Mouse (Mus musculus): ENCODE results near the gene Zbtb46. TPM values are rescaled to one million over a fixed set of nuclear protein-coding genes. Genes with fewer than 3 reads are reported as not detected.

The Zbtb46 gene
- polyA plus RNA-seq, 1 experiment, result 18.4 TPM

DNA sequence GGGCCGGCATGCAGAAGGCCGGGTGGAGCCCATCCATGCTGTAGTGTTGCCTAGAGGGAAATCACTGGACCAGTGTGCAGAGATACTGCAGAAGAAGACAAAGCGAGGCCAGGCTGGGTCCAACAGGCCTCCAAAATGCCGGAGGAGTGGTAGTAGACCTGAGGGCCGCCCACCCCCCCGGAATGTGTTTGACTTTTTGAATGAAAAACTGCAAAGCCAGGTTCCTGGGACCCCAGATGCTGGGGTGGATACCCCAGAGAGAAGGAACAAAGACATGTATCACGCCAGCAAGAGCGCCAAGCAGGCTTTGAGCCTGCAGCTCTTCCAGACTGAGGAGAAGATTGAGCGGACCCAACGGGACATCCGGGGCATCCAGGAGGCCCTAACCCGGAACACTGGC is 79.4 kb downstream of the Zbtb46 start, which contains the start of gene Lime1:
Gene Lime1 (plus strand): TSS at position 301 of the 400 bp plus-strand sequence.
- no peak for DNase-seq (ENCODE audit: low read depth)
- TF ChIP-seq CTCF (IDR thresholded peaks at IDR 0.05; ENCODE audit: borderline replicate concordance, extremely low read depth, insufficient read depth, insufficient read length), result no peak
- TF ChIP-seq POLR2A (IDR thresholded peaks at IDR 0.05; ENCODE audit: borderline replicate concordance, extremely low read depth, insufficient read depth, insufficient read length, poor library complexity, severe bottlenecking), result no peak

DNA sequence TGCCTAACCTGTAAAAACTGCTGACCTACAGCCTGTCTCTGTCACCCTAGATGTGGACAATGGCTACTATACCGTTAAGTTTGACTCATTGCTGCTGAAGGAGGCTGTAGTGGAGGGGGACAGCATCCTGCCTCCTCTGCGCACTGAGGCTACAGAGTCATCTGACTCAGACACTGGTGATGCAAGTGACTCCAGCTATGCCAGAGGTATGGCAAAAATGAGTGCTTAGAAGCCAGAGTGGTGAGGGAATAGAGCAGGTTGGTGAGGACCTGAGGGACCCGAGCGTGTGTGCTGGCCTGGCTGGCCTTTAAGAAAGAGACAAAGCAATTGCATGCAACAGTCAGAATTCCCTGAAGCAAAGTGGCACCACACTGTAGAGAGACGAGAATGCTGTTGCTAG is 80.5 kb downstream of the Zbtb46 start:
- TF ChIP-seq POLR2A (IDR thresholded peaks at IDR 0.05; ENCODE audit: borderline replicate concordance, extremely low read depth, insufficient read depth, insufficient read length, poor library complexity, severe bottlenecking), result no peak
- no peak for TF ChIP-seq CTCF (IDR thresholded peaks at IDR 0.05; ENCODE audit: borderline replicate concordance, extremely low read depth, insufficient read depth, insufficient read length)

DNA sequence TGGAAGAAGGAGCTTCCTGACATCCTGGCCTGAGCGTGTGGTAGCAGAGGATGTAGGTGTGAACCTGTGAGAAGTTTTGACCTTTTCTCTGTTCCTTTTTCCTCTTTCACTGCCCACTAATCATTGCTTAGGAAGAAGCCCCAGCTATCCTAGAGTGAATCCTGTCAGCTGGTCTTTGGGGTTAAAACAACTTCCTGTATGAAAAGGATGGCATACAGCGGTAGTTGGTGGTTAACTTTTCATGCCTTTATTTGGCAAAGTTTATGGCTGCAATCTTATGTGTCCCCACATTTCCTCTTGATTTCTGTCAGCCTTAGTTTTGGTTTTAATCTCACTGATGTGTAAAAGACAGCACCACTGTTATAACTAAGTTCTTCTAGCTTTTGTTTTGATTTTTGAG is 82.0 kb downstream of the Zbtb46 start:
- no peak for TF ChIP-seq CTCF (IDR thresholded peaks at IDR 0.05; ENCODE audit: borderline replicate concordance, extremely low read depth, insufficient read depth, insufficient read length)
- TF ChIP-seq POLR2A (IDR thresholded peaks at IDR 0.05; ENCODE audit: borderline replicate concordance, extremely low read depth, insufficient read depth, insufficient read length, poor library complexity, severe bottlenecking), result no peak
- no peak for DNase-seq (ENCODE audit: low read depth)

More for the DNA sequence above, 80.5 kb downstream of the Zbtb46 start:
- DNase-seq (ENCODE audit: low read depth), result no peak

DNA sequence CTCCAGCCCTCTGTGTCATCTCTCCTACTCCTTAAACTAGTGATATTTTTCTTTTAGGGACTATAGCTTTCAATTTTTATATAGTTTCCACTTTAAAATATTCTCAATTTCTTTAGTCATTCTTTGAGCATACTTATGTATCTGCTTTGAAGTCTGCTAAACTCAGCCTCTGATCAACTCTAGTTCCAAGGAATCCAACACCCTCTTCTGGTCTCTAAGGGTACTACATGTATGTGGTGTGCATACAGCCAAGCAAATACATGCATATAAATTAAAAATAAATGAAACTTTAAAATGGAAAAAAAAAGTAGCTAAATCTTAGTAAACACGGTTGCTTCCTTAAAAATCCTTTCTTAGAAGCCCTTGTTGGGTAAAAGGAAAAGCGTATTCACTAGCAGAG is 83.4 kb downstream of the Zbtb46 start:
- TF ChIP-seq CTCF (IDR thresholded peaks at IDR 0.05; ENCODE audit: borderline replicate concordance, extremely low read depth, insufficient read depth, insufficient read length), result peak; percentile 16; the same call in 1 of the 2 replicates
- no peak for TF ChIP-seq POLR2A (IDR thresholded peaks at IDR 0.05; ENCODE audit: borderline replicate concordance, extremely low read depth, insufficient read depth, insufficient read length, poor library complexity, severe bottlenecking)
- peak; percentile 38 for DNase-seq (ENCODE audit: low read depth)

DNA sequence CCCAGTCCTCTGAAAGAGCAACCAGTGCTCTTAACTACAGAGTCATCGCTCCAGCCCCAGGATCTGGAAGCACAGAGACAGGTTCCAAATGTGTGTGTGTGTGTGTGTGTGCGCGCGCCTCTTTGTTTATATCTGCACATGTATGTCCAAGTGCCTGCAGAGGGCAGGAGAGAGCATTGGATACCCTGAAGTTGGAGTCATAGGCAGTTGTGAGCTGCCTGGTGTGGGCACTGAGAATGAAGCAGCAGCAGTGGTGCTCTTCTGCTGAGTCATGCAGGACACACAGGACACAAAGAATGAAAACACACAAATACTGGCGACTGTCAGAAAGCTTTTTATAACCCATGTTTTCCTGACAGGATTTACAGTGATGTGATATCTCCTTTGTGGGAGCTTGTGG is 89.2 kb downstream of the Zbtb46 start:
- TF ChIP-seq CTCF (IDR thresholded peaks at IDR 0.05; ENCODE audit: borderline replicate concordance, extremely low read depth, insufficient read depth, insufficient read length) (no peak), POLR2A (IDR thresholded peaks at IDR 0.05; ENCODE audit: borderline replicate concordance, extremely low read depth, insufficient read depth, insufficient read length, poor library complexity, severe bottlenecking) (no peak)
- no peak for DNase-seq (ENCODE audit: low read depth)

DNA sequence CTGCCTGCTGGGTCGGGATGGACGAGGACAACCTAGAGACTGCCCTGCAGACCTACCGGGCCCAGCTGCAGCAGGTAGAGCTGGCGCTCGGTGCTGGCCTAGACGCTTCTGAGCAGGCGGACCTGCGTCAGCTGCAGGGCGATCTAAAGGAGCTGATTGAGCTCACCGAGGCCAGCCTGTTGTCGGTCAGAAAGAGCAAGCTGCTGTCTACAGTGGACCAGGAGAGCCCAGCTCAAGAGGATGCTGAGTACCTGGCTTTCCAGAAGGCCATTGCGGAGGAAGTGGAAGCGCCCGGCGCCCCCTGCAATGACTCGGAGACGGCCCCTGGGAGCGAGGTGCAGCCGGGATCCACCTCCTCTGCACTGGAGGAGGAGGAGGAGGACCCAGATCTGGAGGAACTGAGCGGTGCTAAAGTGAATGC is 93.6 kb downstream of the Zbtb46 start:
- no peak for TF ChIP-seq CTCF (IDR thresholded peaks at IDR 0.05; ENCODE audit: borderline replicate concordance, extremely low read depth, insufficient read depth, insufficient read length)
- DNase-seq (ENCODE audit: low read depth), result no peak

DNA sequence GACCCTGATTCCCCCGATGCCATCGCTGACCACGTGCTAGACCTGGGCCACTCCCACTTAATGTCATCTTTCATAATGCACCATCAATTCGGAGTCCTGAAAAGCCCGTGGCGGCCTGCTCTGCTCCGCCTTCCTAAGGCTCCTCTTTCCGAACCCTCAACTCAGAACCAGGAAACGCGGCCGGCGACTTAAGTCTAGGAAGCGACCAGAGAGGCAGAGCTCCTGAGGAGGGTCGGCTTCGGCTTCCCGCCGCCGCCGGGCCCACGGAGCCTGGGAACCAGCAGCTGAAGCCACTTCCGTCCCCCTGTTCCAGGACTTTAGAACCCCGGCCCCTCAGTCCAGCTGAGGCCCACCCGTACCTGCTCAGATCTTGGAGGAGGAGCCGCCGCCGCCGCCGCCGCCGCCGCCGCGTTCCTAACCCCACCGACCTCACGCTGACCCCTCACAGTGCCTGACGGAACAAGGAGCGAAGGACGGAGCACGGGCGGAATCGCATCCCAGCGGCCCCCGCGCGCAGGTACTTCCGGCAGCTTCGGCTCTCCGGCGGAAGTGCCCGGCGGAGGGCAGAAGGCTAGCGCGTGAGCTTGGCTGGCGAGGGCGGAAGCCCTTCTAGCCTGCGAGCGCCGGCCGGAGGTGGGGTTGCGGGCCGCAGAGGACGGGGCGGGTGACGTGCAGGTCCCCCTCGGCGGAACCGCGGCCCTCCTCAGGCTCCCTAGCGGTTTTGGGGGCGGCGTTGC is 94.2 kb downstream of the Zbtb46 start, which contains the start of the genes Zgpat and Arfrp1:
Gene Zgpat (plus strand): TSS at position 69 of the 737 bp plus-strand sequence.
Gene Arfrp1 (minus strand): TSS at position 545 of the 737 bp plus-strand sequence.
- DNase-seq (ENCODE audit: low read depth), result peak; percentile 95
- TF ChIP-seq CTCF (IDR thresholded peaks at IDR 0.05; ENCODE audit: borderline replicate concordance, extremely low read depth, insufficient read depth, insufficient read length), result no peak
- peak; percentile 87 for TF ChIP-seq POLR2A (IDR thresholded peaks at IDR 0.05; ENCODE audit: borderline replicate concordance, extremely low read depth, insufficient read depth, insufficient read length, poor library complexity, severe bottlenecking)

DNA sequence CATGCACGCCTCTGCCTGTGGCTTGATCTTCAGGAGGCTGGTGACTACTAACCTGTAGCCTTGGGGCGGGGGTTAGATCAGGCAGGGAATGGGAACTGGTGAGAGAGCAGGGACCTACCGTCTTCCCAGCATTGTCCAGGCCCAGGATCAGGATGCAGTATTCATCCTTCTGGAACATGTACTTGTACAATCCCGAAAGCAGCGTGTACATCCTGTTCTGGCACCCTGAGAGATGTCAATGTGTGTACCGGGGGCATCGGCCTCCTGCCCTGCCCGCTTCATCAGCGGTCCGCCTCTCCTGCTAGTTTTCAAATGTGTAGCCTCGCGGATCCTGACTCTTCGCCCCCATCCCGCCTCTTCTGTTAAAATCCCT is 94.8 kb downstream of the Zbtb46 start:
- no peak for DNase-seq (ENCODE audit: low read depth)
- no peak for TF ChIP-seq POLR2A (IDR thresholded peaks at IDR 0.05; ENCODE audit: borderline replicate concordance, extremely low read depth, insufficient read depth, insufficient read length, poor library complexity, severe bottlenecking)

DNA sequence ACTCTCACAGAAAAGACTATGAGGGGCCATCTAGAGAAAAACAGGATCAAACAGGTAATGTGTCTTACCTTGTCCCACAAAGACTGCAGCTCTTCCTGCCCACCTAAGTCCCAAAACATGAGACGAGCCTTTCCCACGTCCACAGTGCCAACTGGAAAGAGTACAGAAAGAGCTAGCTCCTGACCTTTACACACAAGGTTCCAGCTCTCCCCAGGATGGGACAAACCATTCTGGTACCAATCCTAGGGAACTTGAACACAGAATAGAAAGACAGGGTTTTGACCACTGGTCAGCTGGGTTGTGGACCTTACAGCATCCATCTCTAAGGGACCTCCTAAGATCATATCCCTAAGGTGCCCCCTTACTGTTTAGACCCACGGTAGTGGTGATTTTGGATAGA is 95.3 kb downstream of the Zbtb46 start:
- DNase-seq (ENCODE audit: low read depth), result no peak
- TF ChIP-seq CTCF (IDR thresholded peaks at IDR 0.05; ENCODE audit: borderline replicate concordance, extremely low read depth, insufficient read depth, insufficient read length) (no peak), POLR2A (IDR thresholded peaks at IDR 0.05; ENCODE audit: borderline replicate concordance, extremely low read depth, insufficient read depth, insufficient read length, poor library complexity, severe bottlenecking) (no peak)

DNA sequence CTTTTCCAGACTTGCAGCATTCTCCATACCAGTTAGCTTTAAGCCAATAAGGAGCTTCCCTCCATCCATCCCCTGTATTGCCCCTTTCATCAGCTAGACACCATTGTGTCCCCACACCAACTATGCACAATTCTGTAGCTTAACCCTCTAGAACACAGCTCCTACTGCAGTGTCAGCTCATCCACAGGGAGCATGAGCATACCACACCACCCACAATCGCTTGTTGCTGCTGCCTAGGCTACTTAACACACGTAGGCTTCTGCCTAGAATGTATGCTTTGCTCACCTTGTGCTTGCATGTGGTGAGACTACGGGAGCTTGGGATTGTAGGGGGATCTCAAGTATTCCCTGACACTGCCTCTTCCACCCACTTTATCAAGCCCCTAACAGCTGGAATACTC is 102.4 kb downstream of the Zbtb46 start:
- DNase-seq (ENCODE audit: low read depth), result no peak
- TF ChIP-seq CTCF (IDR thresholded peaks at IDR 0.05; ENCODE audit: borderline replicate concordance, extremely low read depth, insufficient read depth, insufficient read length) (no peak), POLR2A (IDR thresholded peaks at IDR 0.05; ENCODE audit: borderline replicate concordance, extremely low read depth, insufficient read depth, insufficient read length, poor library complexity, severe bottlenecking) (no peak)

DNA sequence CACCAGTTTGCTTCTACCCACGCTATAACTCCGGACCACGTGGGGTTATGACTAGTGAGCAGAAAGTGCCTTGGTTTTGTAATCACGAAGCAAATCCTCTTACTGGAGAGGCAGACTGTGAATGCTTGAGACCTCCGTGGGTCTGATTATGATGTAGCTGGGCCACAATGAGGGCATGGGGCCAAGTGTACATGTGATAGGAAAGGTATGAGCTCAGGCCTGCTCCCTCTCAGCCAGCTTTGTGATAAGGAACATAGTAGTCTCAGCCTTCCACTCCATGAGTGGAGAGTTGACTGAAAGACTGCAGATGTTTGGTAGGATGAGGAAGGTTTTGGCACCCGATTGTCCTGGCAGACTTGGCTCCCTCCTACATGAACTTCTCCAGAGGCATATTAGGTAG is 116.5 kb downstream of the Zbtb46 start:
- DNase-seq (ENCODE audit: low read depth), result no peak
- TF ChIP-seq POLR2A (IDR thresholded peaks at IDR 0.05; ENCODE audit: borderline replicate concordance, extremely low read depth, insufficient read depth, insufficient read length, poor library complexity, severe bottlenecking), result no peak
- no peak for TF ChIP-seq CTCF (IDR thresholded peaks at IDR 0.05; ENCODE audit: borderline replicate concordance, extremely low read depth, insufficient read depth, insufficient read length)

DNA sequence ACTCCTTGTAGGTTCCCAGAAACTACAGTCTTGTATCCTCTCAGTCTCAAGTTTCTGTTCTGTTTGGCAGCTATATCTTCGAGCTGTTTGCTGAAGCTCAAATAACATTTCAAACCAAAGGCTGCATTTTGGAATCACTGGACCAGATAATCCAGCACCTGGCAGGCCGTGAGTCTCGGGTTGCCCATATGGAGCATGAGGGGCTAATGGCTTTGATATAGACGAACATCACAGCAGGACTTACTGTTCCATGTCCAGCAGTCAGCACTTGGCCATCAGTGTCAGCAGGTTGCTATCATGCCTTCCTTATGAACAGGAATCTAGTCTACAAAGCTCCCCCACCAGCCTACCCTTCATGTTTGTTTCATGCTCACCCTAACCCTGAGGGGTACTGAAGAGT is 118.8 kb downstream of the Zbtb46 start:
- no peak for DNase-seq (ENCODE audit: low read depth)
- TF ChIP-seq POLR2A (IDR thresholded peaks at IDR 0.05; ENCODE audit: borderline replicate concordance, extremely low read depth, insufficient read depth, insufficient read length, poor library complexity, severe bottlenecking) (no peak), CTCF (IDR thresholded peaks at IDR 0.05; ENCODE audit: borderline replicate concordance, extremely low read depth, insufficient read depth, insufficient read length) (no peak)

Other genes with a start within 250 kb of the Zbtb46 start
- gene Srms, start 246.2 kb downstream of the Zbtb46 start, polyA plus RNA-seq (2012; rRNA removed), result 0.14 and 0.33 TPM in 2 replicates
- 0.11 and 0.14 TPM in 2 replicates for gene Fndc11, start 239.4 kb downstream of the Zbtb46 start, polyA plus RNA-seq (2012; rRNA removed)
- gene Helz2, start 217.4 kb downstream of the Zbtb46 start, polyA plus RNA-seq (2012; rRNA removed), result 1.7 and 1.8 TPM in 2 replicates
- 34.6 and 43.3 TPM in 2 replicates for gene Gmeb2, start 171.4 kb downstream of the Zbtb46 start, polyA plus RNA-seq (2012; rRNA removed)
- 774 and 800 TPM in 2 replicates for gene Stmn3, start 144.9 kb downstream of the Zbtb46 start, polyA plus RNA-seq (2012; rRNA removed)
- 88.7 and 133 TPM in 2 replicates for gene Rtel1, start 139.7 kb downstream of the Zbtb46 start, polyA plus RNA-seq (2012; rRNA removed)
- 117 and 126 TPM in 2 replicates for gene Zgpat, start 94.5 kb downstream of the Zbtb46 start, polyA plus RNA-seq (2012; rRNA removed)
- gene Arfrp1, start 94.0 kb downstream of the Zbtb46 start, polyA plus RNA-seq (2012; rRNA removed), result 92.9 and 110 TPM in 2 replicates
- gene Lime1, start 79.3 kb downstream of the Zbtb46 start, polyA plus RNA-seq (2012; rRNA removed), result 98.7 and 147 TPM in 2 replicates
- not detected in 2 replicates for gene Abhd16b, start 33.8 kb upstream of the Zbtb46 start, polyA plus RNA-seq (2012; rRNA removed)
- gene Tpd52l2, start 37.7 kb upstream of the Zbtb46 start, polyA plus RNA-seq (2012; rRNA removed), result 94.9 and 118 TPM in 2 replicates
- 152 and 190 TPM in 2 replicates for gene Dnajc5, start 61.1 kb upstream of the Zbtb46 start, polyA plus RNA-seq (2012; rRNA removed)
- gene Uckl1, start 125.5 kb upstream of the Zbtb46 start, polyA plus RNA-seq (2012; rRNA removed), result 125 and 204 TPM in 2 replicates
- 30.9 and 44.4 TPM in 2 replicates for gene Prpf6, start 132.4 kb upstream of the Zbtb46 start, polyA plus RNA-seq (2012; rRNA removed)
- gene Zfp512b, start 133.4 kb upstream of the Zbtb46 start, polyA plus RNA-seq (2012; rRNA removed), result 105 and 142 TPM in 2 replicates
- gene Samd10, start 139.8 kb upstream of the Zbtb46 start, polyA plus RNA-seq (2012; rRNA removed), result 161 and 163 TPM in 2 replicates
- gene Gm29797, start 197.6 kb upstream of the Zbtb46 start, polyA plus RNA-seq (2012; rRNA removed), result 0.10 and 0.27 TPM in 2 replicates
- gene Sox18, start 212.2 kb upstream of the Zbtb46 start, polyA plus RNA-seq (2012; rRNA removed), result 26.8 and 31.6 TPM in 2 replicates
- gene Tcea2, start 220.9 kb upstream of the Zbtb46 start, polyA plus RNA-seq (2012; rRNA removed), result 55.9 and 82.2 TPM in 2 replicates
- gene Rgs19, start 234.6 kb upstream of the Zbtb46 start, polyA plus RNA-seq (2012; rRNA removed), result 75.9 and 87.7 TPM in 2 replicates
- not detected in 2 replicates for gene Lkaaear1, start 239.0 kb upstream of the Zbtb46 start, polyA plus RNA-seq (2012; rRNA removed)